Mouse (Mus musculus): ENCODE results near the gene Cox7b2. TPM values are rescaled to one million over a fixed set of nuclear protein-coding genes. Genes with fewer than 3 reads are reported as not detected.
"Not testable (repeated sequence)": the region's sequence is repeated elsewhere in the genome, so short reads cannot be mapped to it uniquely, and the experiment has no call there.

Cox7b2 gene
- polyA plus RNA-seq (2012; rRNA removed) (0.22 TPM in 1 of 2 replicates, not detected in the other), polyA plus RNA-seq (2014; fragmentation: Nextera tagmentation; extraction: Ambion mirVana) (not detected in 2 replicates)

DNA sequence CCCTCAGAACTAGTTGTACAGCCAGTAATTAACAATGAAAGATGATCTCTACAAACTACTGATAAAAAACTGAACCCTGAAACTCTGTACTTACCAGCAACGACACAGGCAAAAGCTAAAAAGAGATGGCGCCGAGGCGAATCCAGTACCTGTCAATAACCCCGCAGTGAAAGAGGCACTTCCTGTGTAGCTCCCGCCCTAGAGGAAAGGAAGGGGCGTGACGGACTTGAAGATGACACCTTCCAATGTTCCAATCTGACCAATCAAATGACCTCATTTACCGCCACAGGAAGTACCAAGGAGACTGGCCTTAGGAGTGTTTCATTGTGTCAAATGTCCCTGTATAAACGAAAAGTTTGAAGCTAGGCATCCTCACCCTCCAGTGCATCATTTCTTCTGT lies at the start of gene Cox7b2:
Gene Cox7b2, minus strand, starts transcription at position 127 of the 400 bp plus-strand sequence.
- Histone ChIP-seq H3K36me3 (ENCODE audit: control insufficient read depth, insufficient read depth, low read length) (no peaks in the 10 kb centered on the region), H3K9me3 (ENCODE audit: control insufficient read depth, low read length) (no peaks in the 10 kb centered on the region), H3K4me1 (ENCODE audit: control insufficient read depth, insufficient read depth, low read length) (no peaks in the 10 kb centered on the region), H3K27ac (replicated peaks; ENCODE audit: low read depth, low read length) (no peak within 1 kb of the TSS), H3K27me3 (ENCODE audit: control insufficient read depth, insufficient read depth, low read length) (no peaks in the 10 kb centered on the region), H3K4me3 (replicated peaks; ENCODE audit: low read length) (no peak within 1 kb of the TSS), H3K9ac (ENCODE audit: low read depth, low read length, severe bottlenecking) (no peak within 1 kb of the TSS), H3K4me2 (replicated peaks; ENCODE audit: low read depth, low read length, severe bottlenecking) (no peak within 1 kb of the TSS)
- TF ChIP-seq POLR2A (IDR thresholded peaks at IDR 0.05; ENCODE audit: borderline replicate concordance, extremely low read depth, insufficient read depth, insufficient read length), result no peak
- no peak for DNase-seq (ENCODE audit: low spot score)
- no peak for ATAC-seq (ENCODE audit: low FRiP score, low read depth)
- 95% methylated on average over 10 of the region's 10 CpGs for WGBS

DNA sequence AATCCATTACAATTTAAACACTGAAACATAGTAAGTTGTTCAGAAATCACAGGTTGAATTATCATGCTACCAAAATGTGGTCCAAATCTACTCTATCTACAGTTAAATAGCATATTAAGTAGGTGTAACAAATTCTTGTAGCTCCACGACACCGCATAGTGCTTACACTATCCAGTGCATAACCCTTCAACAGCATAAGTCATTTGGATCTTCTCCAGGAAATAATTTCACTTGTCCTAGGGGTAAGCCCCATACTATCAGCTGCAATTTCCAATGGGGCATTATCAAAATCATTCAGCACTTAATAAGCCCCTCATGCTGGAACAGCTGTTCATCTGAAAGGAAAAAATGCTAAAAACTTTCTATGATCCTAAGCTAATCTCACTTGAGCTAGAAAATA lies 47.3 kb upstream of the Cox7b2 start:
- no peak for TF ChIP-seq POLR2A (IDR thresholded peaks at IDR 0.05; ENCODE audit: borderline replicate concordance, extremely low read depth, insufficient read depth, insufficient read length)
- Histone ChIP-seq H3K36me3 (ENCODE audit: control insufficient read depth, insufficient read depth, low read length) (no peaks in the 10 kb centered on the region), H3K4me1 (ENCODE audit: control insufficient read depth, insufficient read depth, low read length) (no peaks in the 10 kb centered on the region), H3K4me2 (replicated peaks; ENCODE audit: low read depth, low read length, severe bottlenecking) (no peak overlapping the region), H3K4me3 (replicated peaks; ENCODE audit: low read length) (no peak overlapping the region), H3K27ac (replicated peaks; ENCODE audit: low read depth, low read length) (no peak overlapping the region), H3K9ac (ENCODE audit: low read depth, low read length, severe bottlenecking) (no peak overlapping the region), H3K27me3 (ENCODE audit: control insufficient read depth, insufficient read depth, low read length) (no peaks in the 10 kb centered on the region), H3K9me3 (ENCODE audit: control insufficient read depth, low read length) (no peaks in the 10 kb centered on the region)
- no peak for DNase-seq (ENCODE audit: low spot score)
- WGBS, result 90% methylated on average over 2 of the region's 2 CpGs
- ATAC-seq (ENCODE audit: low FRiP score, low read depth), result no peak

DNA sequence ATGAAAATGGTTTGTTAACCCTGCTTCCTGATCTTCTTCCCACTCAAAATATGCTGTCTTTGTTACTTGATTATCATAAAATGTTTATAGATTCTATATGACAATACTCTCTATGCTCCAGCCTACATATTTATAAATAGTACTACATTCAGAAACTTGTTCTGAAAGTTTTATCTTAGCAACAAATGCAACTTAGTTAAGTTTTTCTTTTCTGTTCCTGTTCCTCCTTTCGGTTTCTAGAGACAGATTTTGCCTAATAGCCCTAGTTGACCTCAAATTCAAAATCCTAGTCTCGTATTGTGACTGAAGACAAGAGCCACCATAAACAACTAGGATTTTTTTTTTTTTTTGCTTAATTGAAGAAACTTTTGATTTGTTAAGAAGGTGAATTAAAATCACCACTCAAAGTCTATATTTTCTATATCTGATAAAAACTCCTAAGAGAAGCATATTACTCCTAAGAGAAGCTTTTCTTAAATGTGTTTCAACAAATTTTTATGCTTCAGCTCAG lies 45.8 kb upstream of the Cox7b2 start:
- ATAC-seq (ENCODE audit: low FRiP score, low read depth), result no peak
- DNase-seq (ENCODE audit: low spot score), result no peak
- no peak overlapping the region for H3K4me3 ChIP-seq (replicated peaks; ENCODE audit: low read length)
- no peak overlapping the region for H3K27ac ChIP-seq (replicated peaks; ENCODE audit: low read depth, low read length)
- no peak overlapping the region for H3K4me2 ChIP-seq (replicated peaks; ENCODE audit: low read depth, low read length, severe bottlenecking)
- TF ChIP-seq POLR2A (IDR thresholded peaks at IDR 0.05; ENCODE audit: borderline replicate concordance, extremely low read depth, insufficient read depth, insufficient read length), result no peak
- 78% methylated on average over 2 of the region's 2 CpGs for WGBS
- no peaks in the 10 kb centered on the region for H3K4me1 ChIP-seq (ENCODE audit: control insufficient read depth, insufficient read depth, low read length)
- H3K27me3 ChIP-seq (ENCODE audit: control insufficient read depth, insufficient read depth, low read length), result no peaks in the 10 kb centered on the region
- H3K36me3 ChIP-seq (ENCODE audit: control insufficient read depth, insufficient read depth, low read length), result no peaks in the 10 kb centered on the region
- no peaks in the 10 kb centered on the region for H3K9me3 ChIP-seq (ENCODE audit: control insufficient read depth, low read length)
- H3K9ac ChIP-seq (ENCODE audit: low read depth, low read length, severe bottlenecking), result no peak overlapping the region

- Histone ChIP-seq H3K27ac (replicated peaks; ENCODE audit: low read depth, low read length) (no peak overlapping the region), H3K27me3 (ENCODE audit: control insufficient read depth, insufficient read depth, low read length) (no peaks in the 10 kb centered on the region), H3K9me3 (ENCODE audit: control insufficient read depth, low read length) (no peaks in the 10 kb centered on the region), H3K9ac (ENCODE audit: low read depth, low read length, severe bottlenecking) (no peak overlapping the region), H3K4me2 (replicated peaks; ENCODE audit: low read depth, low read length, severe bottlenecking) (no peak overlapping the region), H3K4me3 (replicated peaks; ENCODE audit: low read length) (no peak overlapping the region), H3K4me1 (ENCODE audit: control insufficient read depth, insufficient read depth, low read length) (no peaks in the 10 kb centered on the region), H3K36me3 (ENCODE audit: control insufficient read depth, insufficient read depth, low read length) (no peaks in the 10 kb centered on the region)
- no peak for ATAC-seq (ENCODE audit: low FRiP score, low read depth)
- 85% methylated on average over 9 of the region's 9 CpGs for WGBS
- TF ChIP-seq POLR2A (IDR thresholded peaks at IDR 0.05; ENCODE audit: borderline replicate concordance, extremely low read depth, insufficient read depth, insufficient read length), result no peak
- no peak for DNase-seq (ENCODE audit: low spot score)
Observed at GRCm38 (mm10) chr5:71571646-71572237, 23.7 kb upstream of the Cox7b2 start.

DNA sequence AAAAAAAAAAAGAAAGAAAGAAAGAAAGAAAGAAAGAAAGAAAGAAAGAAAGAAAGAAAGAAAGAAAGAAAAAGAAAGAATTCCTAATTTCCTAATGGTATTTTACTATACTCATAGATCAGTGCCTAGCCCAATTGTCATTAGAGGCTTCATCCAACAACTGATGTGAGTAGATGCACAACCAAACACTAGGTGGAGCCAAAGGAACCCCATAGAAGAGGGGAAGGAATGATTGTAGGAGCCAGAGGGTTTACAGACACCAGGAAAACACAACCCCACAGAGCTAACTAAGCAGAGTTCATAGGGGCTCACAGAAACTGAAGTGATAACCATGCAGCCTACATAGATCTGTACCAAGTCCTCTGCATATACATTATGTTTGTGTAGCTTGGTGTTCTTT lies 2.5 kb downstream of the Cox7b2 start:
- Histone ChIP-seq H3K4me2 (replicated peaks; ENCODE audit: low read depth, low read length, severe bottlenecking) (no peak overlapping the region), H3K9me3 (ENCODE audit: control insufficient read depth, low read length) (no peaks in the 10 kb centered on the region), H3K36me3 (ENCODE audit: control insufficient read depth, insufficient read depth, low read length) (no peaks in the 10 kb centered on the region), H3K9ac (ENCODE audit: low read depth, low read length, severe bottlenecking) (no peak overlapping the region), H3K27me3 (ENCODE audit: control insufficient read depth, insufficient read depth, low read length) (no peaks in the 10 kb centered on the region), H3K27ac (replicated peaks; ENCODE audit: low read depth, low read length) (no peak overlapping the region), H3K4me3 (replicated peaks; ENCODE audit: low read length) (no peak overlapping the region), H3K4me1 (ENCODE audit: control insufficient read depth, insufficient read depth, low read length) (no peaks in the 10 kb centered on the region)
- ATAC-seq (ENCODE audit: low FRiP score, low read depth) (no peak), DNase-seq (ENCODE audit: low spot score) (no peak)
- no peak for TF ChIP-seq POLR2A (IDR thresholded peaks at IDR 0.05; ENCODE audit: borderline replicate concordance, extremely low read depth, insufficient read depth, insufficient read length)

DNA sequence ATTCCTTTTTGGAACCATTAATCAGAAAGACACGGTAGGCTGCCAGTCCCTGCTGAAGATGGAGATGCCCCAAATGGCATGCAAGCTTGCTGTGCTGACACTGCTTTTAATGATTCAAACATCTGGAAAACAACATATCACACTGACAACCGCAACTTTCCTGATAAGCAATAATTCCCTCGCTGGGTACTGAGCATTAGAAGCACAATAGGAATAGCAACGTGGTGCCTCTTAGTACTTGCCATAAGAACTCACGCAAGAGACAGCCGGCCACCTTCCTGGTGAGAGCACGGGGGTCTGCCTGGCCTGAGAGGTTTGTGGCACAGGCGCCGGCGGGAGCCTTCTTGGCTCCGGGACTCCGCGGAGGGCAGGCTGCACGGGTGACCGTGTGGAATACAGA lies 22.5 kb downstream of the Cox7b2 start:
- H3K36me3 ChIP-seq (ENCODE audit: control insufficient read depth, insufficient read depth, low read length), result not testable (repeated sequence)
- 72% methylated on average over 8 of the region's 15 CpGs for WGBS

More for the DNA sequence above, 22.5 kb downstream of the Cox7b2 start:
- H3K27ac ChIP-seq (replicated peaks; ENCODE audit: low read depth, low read length); H3K27me3 ChIP-seq (ENCODE audit: control insufficient read depth, insufficient read depth, low read length); H3K4me2 ChIP-seq (replicated peaks; ENCODE audit: low read depth, low read length, severe bottlenecking); H3K9ac ChIP-seq (ENCODE audit: low read depth, low read length, severe bottlenecking); ATAC-seq (ENCODE audit: low FRiP score, low read depth); H3K4me1 ChIP-seq (ENCODE audit: control insufficient read depth, insufficient read depth, low read length); DNase-seq (ENCODE audit: low spot score); H3K9me3 ChIP-seq (ENCODE audit: control insufficient read depth, low read length); H3K4me3 ChIP-seq (replicated peaks; ENCODE audit: low read length): not testable (repeated sequence)

All from limb, embryonic 14.5 days (tissue).